Mouse (Mus musculus) liver, postnatal 0 days (tissue): Measurements from ENCODE around the gene Carnmt1. TPM values are rescaled to one million over a fixed set of nuclear protein-coding genes. Genes with fewer than 3 reads are reported as not detected.
"Not testable (repeated sequence)": the region's sequence is repeated elsewhere in the genome, so short reads cannot be mapped to it uniquely, and the experiment has no call there.

Experiments used
- ATAC-seq: fragments of 200-750 bp; cut with Nextera tagmentation; 2 replicates; pipeline ENCODE4 v1.8.0; 2017; ENCODE audit warnings: mild to moderate bottlenecking, moderate library complexity
- DNase-seq: peaks from one replicate; pipeline ENCODE4 v3.0.0-alpha.2; 2016
- H3K27ac ChIP-seq: fragments of 300-500 bp; sonication (generic); 2 replicates; pipeline ENCODE4 v1.5.1; 2014; ENCODE audit warnings: antibody characterized with exemption, moderate library complexity, mild to moderate bottlenecking, low read depth
- H3K27me3 ChIP-seq: fragments of 300-500 bp; sonication (generic); 2 replicates; pipeline ENCODE4 v1.6.1; 2014; ENCODE audit warnings: low read length, control low read depth, mixed read lengths; ENCODE audit not compliant: insufficient read depth
- H3K36me3 ChIP-seq: fragments of 300-500 bp; sonication (generic); replicated peaks from 2 replicates; pipeline ENCODE4 v1.6.1; 2014; ENCODE audit warnings: mild to moderate bottlenecking, control low read depth, low read length, moderate library complexity, mixed read lengths; ENCODE audit not compliant: insufficient read depth
- H3K4me1 ChIP-seq: fragments of 300-500 bp; sonication (generic); 2 replicates; pipeline ENCODE4 v1.6.1; 2014; ENCODE audit warnings: antibody characterized with exemption, mild to moderate bottlenecking, control low read depth; ENCODE audit not compliant: insufficient read depth
- H3K4me2 ChIP-seq: fragments of 300-500 bp; sonication (generic); 2 replicates; pipeline ENCODE4 v1.6.1; 2014; ENCODE audit warnings: low read depth, mild to moderate bottlenecking, low read length, moderate library complexity, mixed read lengths
- H3K4me3 ChIP-seq: fragments of 300-500 bp; sonication (generic); 2 replicates; pipeline ENCODE4 v1.5.1; 2014; ENCODE audit warnings: low read depth, low read length
- H3K9ac ChIP-seq: fragments of 300-500 bp; sonication (generic); replicated peaks from 2 replicates; pipeline ENCODE4 v1.6.1; 2014; ENCODE audit warnings: mild to moderate bottlenecking, moderate library complexity
- H3K9me3 ChIP-seq: fragments of 300-500 bp; sonication (generic); 2 replicates; pipeline ENCODE4 v1.6.1; 2016; ENCODE audit warnings: mild to moderate bottlenecking, control low read depth, low read length, mixed read lengths
- CTCF ChIP-seq: sonication (generic); IDR thresholded peaks from 2 replicates; pipeline ENCODE4 v1.5.1; 2016; ENCODE audit warnings: antibody characterized with exemption, low read depth
- EP300 ChIP-seq: IDR thresholded peaks from 2 replicates; pipeline ENCODE4 v1.6.1; 2016; ENCODE audit warnings: antibody characterized with exemption, low read depth, mild to moderate bottlenecking
- WGBS: fragments of 180-500 bp; shearing (Covaris S2); extraction: QIAGEN DNeasy Blood & Tissue Kit; methylation state at CpG from one replicate; pipeline ENCODE4 v1.1.7; 2014; ENCODE audit not compliant: insufficient replicate concordance; 5-methylcytosine and 5-hydroxymethylcytosine counted together
- polyA plus RNA-seq: library from polyadenylated mRNA; unstranded; fragments of >200 nt; fragmentation: Nextera tagmentation; extraction: Ambion mirVana; gene quantifications from 2 replicates; pipeline ENCODE4 v1.2.1, GENCODE M21; 2015

The Carnmt1 gene
- polyA plus RNA-seq, 1 experiment from 2014 or later = 13.2 TPM

DNA sequence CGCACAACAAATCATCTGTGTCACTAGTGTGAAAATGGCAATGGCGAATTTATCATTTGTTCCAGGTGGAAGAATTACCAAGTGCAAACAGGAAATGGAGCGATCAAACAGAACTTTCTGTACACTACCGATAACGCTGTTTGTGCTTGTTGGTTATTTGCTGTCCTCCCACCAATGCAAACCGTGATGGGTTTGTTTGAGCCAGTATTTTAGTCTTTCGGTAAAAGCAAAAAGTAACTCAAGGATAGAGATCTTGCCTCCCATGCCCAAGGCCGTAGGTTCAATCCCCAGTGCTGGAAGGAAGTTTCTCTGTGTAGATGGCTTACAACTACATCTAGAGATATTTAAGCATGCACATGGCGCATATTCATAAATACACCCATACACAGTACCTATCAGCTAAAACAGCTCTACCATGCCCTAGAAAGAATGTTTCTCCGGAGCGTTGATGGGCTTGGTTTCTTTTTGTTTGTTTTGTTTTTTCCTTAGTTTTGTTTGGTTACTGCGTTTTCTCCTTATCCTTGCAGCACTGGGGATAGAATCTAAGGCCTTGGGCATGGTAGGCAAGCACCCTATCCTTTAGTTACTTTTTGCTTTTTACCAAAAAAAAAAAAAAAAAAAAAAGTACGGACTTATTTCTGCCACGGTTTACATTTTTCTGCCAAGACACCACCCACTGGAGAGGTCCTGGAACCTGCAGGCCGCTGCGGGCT is 41.7 kb downstream of the Carnmt1 start:
- ATAC-seq = no peak

DNA sequence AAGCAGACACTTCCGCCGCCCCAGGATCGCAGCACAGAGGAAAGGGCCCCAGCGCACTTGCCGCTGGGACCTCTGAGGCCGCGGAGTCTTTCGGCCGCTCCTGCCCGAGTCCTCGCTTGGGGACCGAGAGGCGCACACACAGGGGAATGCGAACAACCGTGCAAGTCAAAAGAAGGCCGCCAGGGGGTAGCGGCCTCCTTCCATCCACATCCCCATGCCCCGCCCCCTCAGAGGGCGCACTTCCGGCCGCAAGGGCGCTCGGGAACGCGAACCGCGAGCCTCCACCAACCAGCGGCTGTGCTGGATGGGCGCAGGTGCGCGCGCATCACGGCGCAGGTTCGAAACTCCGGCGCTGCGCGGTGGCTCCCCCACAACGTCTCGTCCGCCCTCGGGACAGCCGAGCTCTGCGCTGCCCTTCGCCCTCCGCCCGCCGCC is 42.3 kb downstream of the Carnmt1 start, which contains the start of gene D030056L22Rik:
TSS of gene D030056L22Rik (plus strand) at position 328 of the 435 bp plus-strand sequence.
- TF ChIP-seq CTCF (peak; percentile 92), EP300 (peak; percentile 50; the same call in 1 of the 2 replicates)
- DNase-seq = peak; percentile 100
- Histone ChIP-seq H3K4me1 (peaks cover 12% of the 10 kb centered on the region), H3K9me3 (no peaks in the 10 kb centered on the region), H3K9ac (peak within 1 kb of the TSS; percentile 94), H3K27ac (peak within 1 kb of the TSS; percentile 96), H3K36me3 (peaks cover 4% of the 10 kb centered on the region; the same call in 1 of the 2 replicates), H3K4me3 (peak within 1 kb of the TSS; percentile 93), H3K4me2 (peak within 1 kb of the TSS; percentile 88), H3K27me3 (no peaks in the 10 kb centered on the region)
- ATAC-seq = peak; percentile 98
- under 1% methylated on average over 48 of the region's 49 CpGs for WGBS

More for the DNA sequence above, 41.7 kb downstream of the Carnmt1 start:
- peak overlapping the region; percentile 88 for H3K4me2 ChIP-seq
- TF ChIP-seq EP300 (peak; percentile 82), CTCF (no peak)
- H3K9ac ChIP-seq = peak overlapping the region; percentile 94
- peaks cover 12% of the 10 kb centered on the region for H3K4me1 ChIP-seq
- peak; percentile 29 for DNase-seq
- 31% methylated on average over 16 of the region's 16 CpGs for WGBS
- H3K9me3 ChIP-seq = no peaks in the 10 kb centered on the region
- peak overlapping the region; percentile 96 for H3K27ac ChIP-seq
- no peaks in the 10 kb centered on the region for H3K27me3 ChIP-seq
- peaks cover 4% of the 10 kb centered on the region; the same call in 1 of the 2 replicates for H3K36me3 ChIP-seq
- H3K4me3 ChIP-seq = peak overlapping the region; percentile 93

DNA sequence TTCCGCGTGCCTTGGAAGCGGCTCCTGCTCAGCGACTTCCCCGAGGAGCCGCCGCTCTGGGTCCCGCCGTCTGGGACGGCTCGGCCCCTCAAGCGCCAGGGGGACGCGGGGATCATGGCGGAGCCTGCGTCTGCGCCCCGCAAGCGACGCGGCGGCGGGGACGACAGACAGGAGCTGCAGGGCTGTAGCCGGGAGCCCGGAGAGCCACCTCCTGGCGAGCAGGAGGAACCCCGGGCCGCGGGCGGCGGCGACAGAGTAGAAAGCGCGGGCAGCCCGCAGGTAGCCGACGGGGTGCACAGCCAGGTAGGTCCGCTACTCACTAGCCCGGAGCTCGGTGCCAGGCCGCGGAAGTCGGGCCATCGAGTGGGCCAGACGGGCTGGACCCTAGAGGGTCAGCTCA is 42.8 kb downstream of the Carnmt1 start:
- H3K4me2 ChIP-seq = peak overlapping the region; percentile 88
- H3K4me3 ChIP-seq = peak overlapping the region; percentile 93
- peak; percentile 57 for ATAC-seq
- peak overlapping the region; percentile 94 for H3K9ac ChIP-seq
- peak; percentile 72 for DNase-seq
- H3K9me3 ChIP-seq, H3K36me3 ChIP-seq, H3K27me3 ChIP-seq: not testable (repeated sequence)
- WGBS = 4% methylated on average over 35 of the region's 46 CpGs
- H3K27ac ChIP-seq = peak overlapping the region; percentile 96
- peaks cover 12% of the 10 kb centered on the region for H3K4me1 ChIP-seq

DNA sequence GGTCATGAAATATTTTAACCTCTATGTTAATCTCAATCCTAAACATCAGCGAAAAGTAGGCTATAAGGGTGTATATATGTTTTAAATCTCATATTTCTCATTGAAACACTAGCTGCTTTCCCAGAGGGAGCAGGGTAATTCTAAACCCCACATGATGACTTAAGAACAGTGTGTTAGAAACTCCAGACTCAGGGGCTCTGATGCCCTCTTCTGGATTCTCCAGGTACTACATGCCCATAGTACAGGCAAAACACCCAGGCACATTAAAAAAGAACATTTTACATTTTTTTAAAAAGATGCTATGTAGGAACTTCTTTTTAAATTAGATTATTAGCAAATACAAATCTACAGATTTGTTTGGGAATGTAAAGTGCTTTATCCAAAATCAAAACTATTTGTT is 45.8 kb downstream of the Carnmt1 start:
- DNase-seq (peak; percentile 77), ATAC-seq (no peak)
- H3K27me3 ChIP-seq = no peaks in the 10 kb centered on the region
- no peak overlapping the region for H3K4me3 ChIP-seq
- no peak overlapping the region for H3K9ac ChIP-seq
- no peak overlapping the region for H3K4me2 ChIP-seq
- no peaks in the 10 kb centered on the region for H3K9me3 ChIP-seq
- WGBS = 30% methylated on average over 1 of the region's 1 CpGs
- peaks cover 12% of the 10 kb centered on the region for H3K4me1 ChIP-seq
- H3K27ac ChIP-seq = no peak overlapping the region
- TF ChIP-seq EP300 = no peak
- TF ChIP-seq CTCF = peak; percentile 88
- peaks cover 7% of the 10 kb centered on the region; the same call in 1 of the 2 replicates for H3K36me3 ChIP-seq

DNA sequence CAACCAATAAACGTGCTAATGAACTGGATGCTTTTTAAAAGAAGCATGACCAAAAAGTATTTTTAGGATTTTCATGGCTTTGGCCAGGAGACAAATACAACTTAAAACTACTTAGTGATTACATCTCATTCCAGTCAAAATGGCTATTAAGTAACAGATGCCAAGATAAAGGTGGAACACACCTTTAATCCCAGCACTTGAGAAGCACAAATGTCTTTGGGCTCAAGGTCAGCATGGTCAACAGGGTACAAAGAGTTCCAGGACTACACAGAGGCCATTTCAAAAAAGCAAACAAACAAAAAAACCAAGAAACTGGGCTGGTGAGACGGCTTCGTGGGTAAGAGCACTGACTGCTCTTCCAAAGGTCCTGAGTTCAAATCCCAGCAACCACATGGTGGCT is 49.8 kb downstream of the Carnmt1 start:
- Histone ChIP-seq H3K4me1 (no peaks in the 10 kb centered on the region), H3K36me3 (peaks cover 7% of the 10 kb centered on the region; the same call in 1 of the 2 replicates), H3K9me3 (no peaks in the 10 kb centered on the region), H3K4me2 (no peak overlapping the region), H3K9ac (no peak overlapping the region), H3K27me3 (no peaks in the 10 kb centered on the region), H3K4me3 (no peak overlapping the region), H3K27ac (no peak overlapping the region)
- TF ChIP-seq CTCF = no peak
- no peak for TF ChIP-seq EP300
- ATAC-seq = no peak
- DNase-seq = no peak
- 85% methylated on average over 3 of the region's 3 CpGs for WGBS

DNA sequence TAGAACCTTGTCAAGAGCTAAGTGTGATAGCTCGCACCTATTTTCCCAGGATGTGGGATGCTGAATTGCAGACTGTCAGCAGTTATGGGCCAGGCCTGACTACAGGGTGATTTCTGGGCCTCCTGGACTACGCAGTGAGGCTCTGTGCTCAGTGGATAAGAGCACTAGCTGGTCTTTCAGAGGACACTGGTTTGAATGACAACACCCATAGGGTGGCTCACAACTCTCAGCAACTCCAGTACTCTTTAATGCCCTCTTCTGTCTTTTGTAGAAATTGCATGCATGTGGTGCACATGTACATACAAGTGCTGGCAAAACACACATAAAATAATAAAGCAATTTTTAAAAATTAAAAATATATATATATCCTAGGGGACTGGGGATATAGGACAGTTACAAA is 54.6 kb downstream of the Carnmt1 start:
- Histone ChIP-seq H3K9me3 (no peaks in the 10 kb centered on the region), H3K36me3 (no peaks in the 10 kb centered on the region), H3K27me3 (no peaks in the 10 kb centered on the region), H3K4me3 (no peak overlapping the region), H3K4me1 (no peaks in the 10 kb centered on the region), H3K9ac (no peak overlapping the region), H3K4me2 (no peak overlapping the region), H3K27ac (no peak overlapping the region)
- no peak for TF ChIP-seq EP300
- 0 out of 2 replicates have a peak, but pooled peaks have one; percentile 21 for TF ChIP-seq CTCF
- ATAC-seq (no peak), DNase-seq (no peak)
- 72% methylated on average over 2 of the region's 2 CpGs for WGBS
